In the genomic region with DNA sequence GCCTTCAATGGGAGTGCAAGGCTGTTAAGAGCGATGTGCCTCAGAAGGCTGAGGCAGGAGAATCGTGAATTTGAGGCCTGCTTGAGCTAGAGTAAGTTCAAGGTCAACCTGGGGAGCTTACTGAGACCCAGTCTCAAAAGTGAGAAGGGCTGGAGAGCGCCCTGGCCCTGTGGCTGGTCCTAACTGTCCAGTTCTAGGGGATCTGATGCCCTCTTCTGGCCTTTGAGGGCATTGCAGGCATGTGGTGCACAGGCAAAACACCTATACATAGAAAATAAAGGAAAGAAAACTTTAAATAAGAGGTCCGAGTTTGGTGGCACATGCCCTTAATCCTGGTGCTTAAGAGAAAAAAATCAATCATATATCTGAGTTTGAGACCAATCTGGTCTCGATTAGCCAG, we compare ENCODE assay signal across 8 mouse cellular contexts. TPM values are rescaled to one million over a fixed set of nuclear protein-coding genes. Genes with fewer than 3 reads are reported as not detected.
DNase-seq lines count a peak whose midpoint lies in the region; ATAC-seq and TF ChIP-seq lines count a peak whose summit lies in the region.

No protein-coding gene starts in this region.

- peak overlapping the region; percentile 75 for H3K27ac ChIP-seq in lung, embryonic 16.5 days (ENCODE audit: low read length)

- H3ac ChIP-seq in C2C12 (ENCODE audit: control insufficient read depth, insufficient read length, low read depth) = peak overlapping the region; percentile 39

- H3K9ac ChIP-seq in lung, embryonic 16.5 days (ENCODE audit: low read length) = no peak overlapping the region

- no peaks in the 10 kb centered on the region for H3K36me3 ChIP-seq in C2C12 (ENCODE audit: control insufficient read depth, insufficient read depth)
- no peaks in the 10 kb centered on the region for H3K36me3 ChIP-seq in lung, embryonic 16.5 days (ENCODE audit: control insufficient read depth, insufficient read depth, low read length)

- no peak overlapping the region for H3K4me3 ChIP-seq in C2C12 (ENCODE audit: insufficient read depth, poor library complexity, severe bottlenecking)
- H3K4me3 ChIP-seq in lung, embryonic 16.5 days (ENCODE audit: low read length) = no peak overlapping the region

- WGBS in lung, embryonic 16.5 days = 36% methylated on average over 5 of the region's 5 CpGs

- DNase-seq in adrenal gland, postnatal 4 days (ENCODE audit: low spot score in 2 of 2) = peak; percentile 55 to 73
- peak; percentile 90 to 96 for DNase-seq in heart, postnatal 14 days
- peak; percentile 69 to 90 for DNase-seq in layer of hippocampus, adult 18-20 months (ENCODE audit: low spot score in 2 of 2)
- DNase-seq in retina, embryonic 14.5 days (ENCODE audit: low spot score) = peak; percentile 88
- peak; percentile 66 to 73 for DNase-seq in thymus, postnatal 36 days

- H3K79me2 ChIP-seq in C2C12 (ENCODE audit: control insufficient read depth, insufficient read depth) = peaks cover 10% of the 10 kb centered on the region

- no peaks in the 10 kb centered on the region for H3K9me3 ChIP-seq in lung, embryonic 16.5 days (ENCODE audit: control insufficient read depth, low read length)

- intact Hi-C loops in heart, postnatal 14 days (cut with DNase I) = loop anchor here (1.0 to 5.0 kb wide), 3 partner anchors 18 to 165 kb away; no protein-coding TSS in a partner anchor

- H3K79me3 ChIP-seq in C2C12 (ENCODE audit: low read depth) = peaks cover 1% of the 10 kb centered on the region

- ATAC-seq in erythroblast, adult 5-6 weeks (replicated peaks; ENCODE audit: low FRiP score, poor library complexity, severe bottlenecking) = peak; percentile 56; the same call in 1 of the 2 replicates
- peak; percentile 63 for ATAC-seq in lung, embryonic 16.5 days (ENCODE audit: low read depth)

- H3K4me1 ChIP-seq in lung, embryonic 16.5 days (replicated peaks; ENCODE audit: control insufficient read depth, insufficient read depth, low read length) = peaks cover 13% of the 10 kb centered on the region

- TF ChIP-seq CTCF in C2C12 (IDR thresholded peaks at IDR 0.05; ENCODE audit: control insufficient read depth, insufficient read depth, insufficient read length) = peak; percentile 73

- no peak overlapping the region for H3K4me2 ChIP-seq in lung, embryonic 16.5 days (ENCODE audit: low read depth, low read length)

- H3K27me3 ChIP-seq in C2C12 (ENCODE audit: control insufficient read depth, insufficient read depth, insufficient read length) = no peaks in the 10 kb centered on the region
- H3K27me3 ChIP-seq in lung, embryonic 16.5 days (ENCODE audit: control insufficient read depth, insufficient read depth, low read depth, low read length) = no peaks in the 10 kb centered on the region

TF ChIP-seq in C2C12, 6 proteins besides CTCF, POLR2A, EP300 and RAD21:
- no peak for TF ChIP-seq USF1 (IDR thresholded peaks at IDR 0.05; ENCODE audit: low read depth)
- TF ChIP-seq MYOG (IDR thresholded peaks at IDR 0.05; ENCODE audit: control insufficient read depth, extremely low read depth, insufficient read length) = no peak
- TF ChIP-seq MYOD1 (IDR thresholded peaks at IDR 0.05; ENCODE audit: control insufficient read depth, insufficient read length, low read depth) = no peak
- no peak for TF ChIP-seq CEBPB (IDR thresholded peaks at IDR 0.05; ENCODE audit: low read depth)
- TF ChIP-seq FOSL1 (IDR thresholded peaks at IDR 0.05; ENCODE audit: insufficient read depth, low read length, poor library complexity, severe bottlenecking) = no peak
- TF ChIP-seq MAX (IDR thresholded peaks at IDR 0.05) = no peak

RNA-seq across cellular contexts. Expression of a gene that starts 19.4 kb away (rescaled TPM):
- polyA plus RNA-seq in C2C12 (2012; fragmentation: generic; extraction: Trizol) = 24.3 TPM
- total RNA-seq in adrenal gland, postnatal 4 days (2021) = 10 to 100 TPM; 16.3 to 23.6 TPM
- total RNA-seq in erythroblast, adult 5-6 weeks (2015; ENCODE audit: low replicate concordance) = 1.9 and 5.2 TPM in 2 replicates
- total RNA-seq in erythroblast, adult 5-6 weeks (2017; ENCODE audit: low replicate concordance) = 4.9 and 10.3 TPM in 2 replicates
- total RNA-seq in heart, postnatal 14 days (2021) = 10 to 100 TPM; 23.2 to 25.0 TPM
- total RNA-seq in layer of hippocampus, adult 18-20 months (2021) = 10 to 100 TPM; 46.3 to 48.5 TPM
- polyA plus RNA-seq in lung, embryonic 16.5 days (2015; fragmentation: Nextera tagmentation; extraction: Ambion mirVana) = 13.8 and 14.5 TPM in 2 replicates

RNA-seq across cellular contexts. Expression of a gene that starts 39.3 kb away (rescaled TPM):
- 40.7 TPM for polyA plus RNA-seq in C2C12 (2012; fragmentation: generic; extraction: Trizol)
- 10 to 100 TPM; 61.4 to 64.1 TPM for total RNA-seq in adrenal gland, postnatal 4 days (2021)
- 14.4 and 27.9 TPM in 2 replicates for total RNA-seq in erythroblast, adult 5-6 weeks (2015; ENCODE audit: low replicate concordance)
- total RNA-seq in erythroblast, adult 5-6 weeks (2017; ENCODE audit: low replicate concordance) = 6.8 and 7.9 TPM in 2 replicates
- total RNA-seq in heart, postnatal 14 days (2021) = 10 to 100 TPM; 22.2 to 22.7 TPM
- total RNA-seq in layer of hippocampus, adult 18-20 months (2021) = 10 to 100 TPM; 38.0 to 43.9 TPM
- polyA plus RNA-seq in lung, embryonic 16.5 days (2015; fragmentation: Nextera tagmentation; extraction: Ambion mirVana) = 39.2 and 41.6 TPM in 2 replicates
